Mouse (Mus musculus) neural tube, embryonic 11.5 days (tissue): ENCODE measurements at regions not wholly inside any gene's neighbourhood (a gene's known extent, or its start where the extent isn't known, plus 50 kb on each side); places are given as distances from the start of the nearest gene placed in this dataset.

Experiments used
- ATAC-seq: fragments of 200-750 bp; cut with Nextera tagmentation; 2 replicates; pipeline ENCODE4 v1.8.0; 2017; ENCODE audit warnings: moderate number of reproducible peaks, mild to moderate bottlenecking, moderate TSS enrichment, moderate library complexity; ENCODE audit not compliant: insufficient read depth, low FRiP score, low TSS enrichment
- DNase-seq: peaks from one replicate; pipeline ENCODE4 v3.0.0-alpha.2; 2015; ENCODE audit warnings: low spot score
- H3K27ac ChIP-seq: fragments of 300-500 bp; sonication (generic); 2 replicates; pipeline ENCODE4 v1.5.1; 2014; ENCODE audit warnings: low read depth, mild to moderate bottlenecking, low read length
- H3K27me3 ChIP-seq: fragments of 300-500 bp; sonication (generic); 2 replicates; pipeline ENCODE4 v1.6.1; 2014; ENCODE audit warnings: mild to moderate bottlenecking, low read length, mixed read lengths; ENCODE audit not compliant: control insufficient read depth, insufficient read depth
- H3K36me3 ChIP-seq: fragments of 300-500 bp; sonication (generic); 2 replicates; pipeline ENCODE4 v1.6.1; 2014; ENCODE audit warnings: mild to moderate bottlenecking, low read length, moderate library complexity, mixed read lengths; ENCODE audit not compliant: control insufficient read depth, insufficient read depth
- H3K4me1 ChIP-seq: fragments of 300-500 bp; sonication (generic); 2 replicates; pipeline ENCODE4 v1.6.1; 2014; ENCODE audit warnings: low read length, mixed read lengths; ENCODE audit not compliant: control insufficient read depth, insufficient read depth
- H3K4me2 ChIP-seq: fragments of 300-500 bp; sonication (generic); 2 replicates; pipeline ENCODE4 v1.6.1; 2014; ENCODE audit warnings: low read depth, mild to moderate bottlenecking, moderate library complexity
- H3K4me3 ChIP-seq: fragments of 300-500 bp; sonication (generic); 2 replicates; pipeline ENCODE4 v1.5.1; 2014; ENCODE audit warnings: low read depth, low read length
- H3K9ac ChIP-seq: fragments of 300-500 bp; sonication (generic); 2 replicates; pipeline ENCODE4 v1.6.1; 2014; ENCODE audit warnings: mild to moderate bottlenecking, low read length
- H3K9me3 ChIP-seq: fragments of 300-500 bp; sonication (generic); 2 replicates; pipeline ENCODE4 v1.6.1; 2016; ENCODE audit warnings: low read length; ENCODE audit not compliant: control insufficient read depth
- WGBS: fragments of 180-500 bp; shearing (Covaris S2); extraction: QIAGEN DNeasy Blood & Tissue Kit; methylation state at CpG from one replicate; pipeline ENCODE4 v1.1.7; 2014; 5-methylcytosine and 5-hydroxymethylcytosine counted together

DNA sequence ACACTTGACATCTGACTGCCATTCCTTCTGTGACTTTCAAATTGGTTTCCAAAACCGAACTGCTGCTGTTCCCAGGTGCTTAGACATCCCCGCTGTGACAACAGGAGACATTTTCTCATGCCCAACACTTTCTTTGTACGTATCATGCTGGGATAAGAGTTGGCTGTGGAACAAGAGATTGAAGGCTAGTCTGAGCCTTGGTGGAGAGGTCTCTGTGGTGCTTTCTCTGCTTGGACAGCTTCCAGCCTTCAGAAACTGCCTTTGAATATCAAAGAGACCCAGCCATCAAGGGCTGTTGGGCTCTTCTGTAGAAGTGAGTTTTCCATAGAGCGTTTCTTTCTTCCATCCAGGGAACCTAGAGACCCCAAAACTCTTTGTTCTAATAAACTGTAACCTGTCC lies 144.8 kb upstream of the Tmtc1 start:
- H3K36me3 ChIP-seq, result no peaks in the 10 kb centered on the region
- no peak overlapping the region for H3K9ac ChIP-seq
- H3K9me3 ChIP-seq, result no peaks in the 10 kb centered on the region
- H3K4me3 ChIP-seq, result no peak overlapping the region
- H3K4me2 ChIP-seq, result no peak overlapping the region
- no peak overlapping the region for H3K27ac ChIP-seq
- no peaks in the 10 kb centered on the region for H3K27me3 ChIP-seq
- WGBS, result 74% methylated on average over 4 of the region's 4 CpGs
- no peaks in the 10 kb centered on the region for H3K4me1 ChIP-seq
- ATAC-seq (no peak), DNase-seq (no peak)

DNA sequence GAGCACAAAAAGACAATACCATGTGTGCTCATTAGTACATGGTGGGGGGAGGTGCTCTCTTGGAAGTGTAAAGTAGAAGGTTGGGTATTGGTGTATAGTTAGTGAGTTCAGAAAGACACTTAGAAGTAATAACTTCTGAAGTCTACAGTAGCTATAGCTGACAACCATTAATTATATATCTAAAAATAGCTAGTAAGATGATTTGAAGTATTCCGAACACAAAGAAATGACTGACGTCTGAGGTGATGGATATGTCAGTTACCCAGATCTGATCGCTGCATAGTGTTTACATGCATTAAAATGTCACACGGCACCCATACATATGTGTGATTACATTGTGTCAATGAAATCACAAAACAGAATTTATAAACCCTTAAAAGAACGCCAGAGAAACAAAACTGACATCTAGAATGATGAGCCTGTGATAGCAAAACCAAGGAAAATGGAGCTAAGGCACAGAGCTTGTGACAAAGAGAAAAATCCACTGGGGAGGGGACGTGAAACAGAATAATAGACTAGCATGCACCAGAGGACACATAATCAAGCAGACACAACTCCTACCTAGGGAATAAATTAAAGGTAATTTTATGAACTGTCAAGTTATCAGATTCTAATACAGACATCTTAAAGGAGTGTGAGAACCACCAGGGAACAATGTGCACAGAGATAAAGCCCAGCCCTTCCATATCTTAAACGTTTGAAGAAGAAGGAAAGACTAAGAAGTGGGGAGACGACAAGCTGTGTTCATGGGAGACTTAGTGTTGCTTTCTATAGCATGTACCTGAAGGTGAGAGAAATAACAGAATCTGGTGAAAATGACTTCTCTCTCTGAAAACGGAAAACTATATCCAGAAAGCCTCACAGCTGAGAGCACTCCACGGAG lies 142.5 kb upstream of the Tmtc1 start:
- Histone ChIP-seq H3K9me3 (no peaks in the 10 kb centered on the region), H3K4me3 (no peak overlapping the region), H3K27me3 (no peaks in the 10 kb centered on the region), H3K27ac (no peak overlapping the region), H3K9ac (no peak overlapping the region), H3K4me1 (no peaks in the 10 kb centered on the region), H3K36me3 (no peaks in the 10 kb centered on the region), H3K4me2 (no peak overlapping the region)
- ATAC-seq, result no peak
- no peak for DNase-seq
- 82% methylated on average over 10 of the region's 10 CpGs for WGBS

DNA sequence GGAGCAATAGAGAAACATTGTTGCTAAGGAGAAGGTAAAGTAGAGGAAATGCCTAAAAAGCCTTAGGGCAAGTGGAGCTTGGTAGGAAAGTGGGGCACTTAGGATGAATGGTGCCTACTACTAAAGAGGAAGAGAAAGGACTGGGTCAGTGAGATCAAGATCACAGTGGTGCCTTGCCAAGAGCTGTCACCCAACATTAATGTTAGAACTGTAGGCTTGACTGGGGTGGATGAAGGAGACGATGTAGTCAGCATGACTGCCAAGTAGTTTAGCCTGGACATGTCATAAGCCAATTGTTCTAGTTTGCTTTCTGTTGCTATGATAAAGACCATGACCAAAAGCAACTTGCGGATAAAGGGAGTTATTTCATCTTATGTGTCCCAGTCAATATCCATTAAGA lies 139.9 kb upstream of the Tmtc1 start:
- no peak overlapping the region for H3K4me2 ChIP-seq
- H3K36me3 ChIP-seq, result no peaks in the 10 kb centered on the region
- no peaks in the 10 kb centered on the region for H3K27me3 ChIP-seq
- H3K4me3 ChIP-seq, result no peak overlapping the region
- H3K27ac ChIP-seq, result no peak overlapping the region
- no peak overlapping the region for H3K9ac ChIP-seq
- H3K9me3 ChIP-seq, result no peaks in the 10 kb centered on the region
- no peak for DNase-seq
- no peak for ATAC-seq
- H3K4me1 ChIP-seq, result no peaks in the 10 kb centered on the region
- 93% methylated on average over 2 of the region's 2 CpGs for WGBS

- H3K4me3 ChIP-seq, result no peak overlapping the region
- WGBS, result 85% methylated on average over 3 of the region's 3 CpGs
- no peaks in the 10 kb centered on the region for H3K36me3 ChIP-seq
- H3K4me1 ChIP-seq, result no peaks in the 10 kb centered on the region
- ATAC-seq, result no peak
- no peaks in the 10 kb centered on the region for H3K27me3 ChIP-seq
- DNase-seq, result no peak
- H3K27ac ChIP-seq, result no peak overlapping the region
- no peak overlapping the region for H3K9ac ChIP-seq
- H3K9me3 ChIP-seq, result no peaks in the 10 kb centered on the region
- no peak overlapping the region for H3K4me2 ChIP-seq
These were observed 134.1 kb upstream of the Tmtc1 start for GRCm38 (mm10) chr6:148578281-148578680.

DNA sequence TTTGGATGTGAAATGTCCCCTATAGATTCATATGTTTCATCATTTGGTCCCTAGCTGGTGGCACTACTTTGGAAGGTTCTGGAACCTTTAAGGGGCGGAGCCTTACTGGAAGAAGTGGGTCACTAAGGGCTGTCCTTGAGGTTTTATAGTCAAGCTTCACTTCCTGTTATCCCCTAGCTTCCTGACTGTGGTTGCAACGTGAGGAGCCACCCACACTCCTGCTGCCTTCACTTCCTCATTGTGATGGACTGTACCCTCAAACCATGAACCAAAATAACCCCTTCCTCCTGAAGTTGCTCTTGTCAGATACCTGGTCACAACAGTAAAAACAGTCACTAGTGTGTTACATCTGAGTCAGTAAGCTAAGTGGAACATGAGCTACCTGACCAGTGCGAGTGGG lies 133.5 kb upstream of the Tmtc1 start:
- no peak overlapping the region for H3K4me3 ChIP-seq
- WGBS, result 92% methylated on average over 3 of the region's 3 CpGs
- no peaks in the 10 kb centered on the region for H3K9me3 ChIP-seq
- no peak overlapping the region for H3K4me2 ChIP-seq
- no peaks in the 10 kb centered on the region for H3K27me3 ChIP-seq
- no peaks in the 10 kb centered on the region for H3K4me1 ChIP-seq
- H3K36me3 ChIP-seq, result no peaks in the 10 kb centered on the region
- H3K9ac ChIP-seq, result no peak overlapping the region
- H3K27ac ChIP-seq, result no peak overlapping the region
- ATAC-seq (no peak), DNase-seq (no peak)

DNA sequence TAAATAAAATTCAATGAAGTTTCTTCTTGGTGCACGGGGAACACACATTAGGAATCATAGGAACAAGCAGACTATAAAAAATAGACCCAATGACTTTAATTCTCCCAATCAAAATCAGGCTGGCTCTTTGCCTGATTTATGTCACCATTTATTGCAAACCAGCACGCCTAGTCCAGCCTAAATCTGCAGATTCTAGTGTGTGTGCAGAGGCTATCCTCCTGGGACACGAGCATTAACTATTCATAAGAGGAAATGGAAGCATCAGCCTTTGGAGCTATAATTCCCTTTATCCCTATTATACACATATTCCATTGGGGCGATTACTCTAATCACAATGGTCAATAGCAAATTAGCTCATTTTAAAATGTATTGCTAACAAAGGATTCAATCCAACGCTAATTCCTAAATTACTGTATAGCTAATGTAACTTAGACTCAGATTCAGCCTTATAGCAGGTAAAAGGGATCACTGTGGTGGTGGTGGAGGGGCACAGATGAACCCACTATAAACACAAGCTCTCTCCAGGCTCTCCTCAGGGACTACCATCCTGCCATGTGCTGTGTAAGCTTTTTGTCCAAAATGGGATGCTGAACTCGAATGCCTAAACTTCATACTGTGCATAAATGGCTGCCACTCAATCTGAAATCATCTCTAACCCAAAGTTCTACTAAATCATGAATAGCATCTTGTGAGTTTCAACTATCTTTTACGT lies 130.7 kb upstream of the Tmtc1 start:
- Histone ChIP-seq H3K27ac (no peak overlapping the region), H3K9me3 (no peaks in the 10 kb centered on the region), H3K4me1 (no peaks in the 10 kb centered on the region), H3K36me3 (no peaks in the 10 kb centered on the region), H3K27me3 (no peaks in the 10 kb centered on the region), H3K4me3 (no peak overlapping the region), H3K9ac (no peak overlapping the region), H3K4me2 (no peak overlapping the region)
- ATAC-seq (0 out of 2 replicates have a peak, but pooled peaks have one; percentile 25), DNase-seq (no peak)
- 80% methylated on average over 7 of the region's 7 CpGs for WGBS

GRCm38 (mm10) chr6:148572201-148572600 lies 128.0 kb upstream of the Tmtc1 start:
- no peak overlapping the region for H3K27ac ChIP-seq
- no peaks in the 10 kb centered on the region for H3K9me3 ChIP-seq
- no peak overlapping the region for H3K4me2 ChIP-seq
- ATAC-seq, result no peak
- 89% methylated on average over 5 of the region's 5 CpGs for WGBS
- DNase-seq, result no peak
- H3K4me1 ChIP-seq, result no peaks in the 10 kb centered on the region
- H3K36me3 ChIP-seq, result no peaks in the 10 kb centered on the region
- H3K27me3 ChIP-seq, result no peaks in the 10 kb centered on the region
- H3K9ac ChIP-seq, result no peak overlapping the region
- no peak overlapping the region for H3K4me3 ChIP-seq

DNA sequence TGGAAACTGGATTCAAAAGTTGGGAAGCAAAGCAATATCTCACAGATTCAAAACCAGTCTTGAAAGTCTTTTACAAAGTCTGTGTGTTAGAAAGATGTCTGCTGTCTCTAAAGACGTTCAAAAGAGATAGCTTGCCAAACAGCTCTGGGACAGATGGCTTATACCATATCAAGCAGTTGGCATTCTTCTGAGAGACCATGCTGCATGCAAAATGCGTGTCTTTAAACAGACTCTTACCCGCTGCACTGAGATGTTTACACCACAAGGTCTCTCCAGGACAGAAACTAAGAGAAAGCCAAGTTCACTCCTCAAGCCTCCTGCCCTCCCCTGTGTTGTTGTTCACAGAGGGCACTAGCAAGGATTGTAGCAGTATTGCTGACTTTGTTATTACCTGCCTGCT lies 127.5 kb upstream of the Tmtc1 start:
- no peaks in the 10 kb centered on the region for H3K36me3 ChIP-seq
- no peak for ATAC-seq

DNA sequence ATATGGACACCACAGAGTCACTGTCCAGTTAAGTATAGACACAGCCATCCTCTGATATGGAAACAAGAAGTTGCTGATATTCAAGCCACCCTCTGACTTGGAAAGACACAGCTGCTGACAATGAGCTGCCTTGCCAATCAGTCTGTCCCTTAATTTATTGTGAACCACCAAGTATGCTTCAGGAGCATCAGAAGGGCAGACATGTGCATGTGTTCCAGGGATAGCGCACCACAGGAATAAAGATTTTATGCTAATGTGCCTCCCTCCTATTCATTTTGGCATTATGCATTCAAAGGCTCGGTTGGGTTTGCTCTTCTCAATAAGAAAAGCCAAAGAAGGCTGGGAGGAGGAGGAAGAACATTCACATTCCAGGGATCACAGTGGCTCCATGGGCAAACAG lies 120.0 kb upstream of the Tmtc1 start:
- Histone ChIP-seq H3K4me3 (no peak overlapping the region), H3K27me3 (no peaks in the 10 kb centered on the region), H3K4me2 (no peak overlapping the region), H3K27ac (no peak overlapping the region), H3K9ac (no peak overlapping the region), H3K36me3 (no peaks in the 10 kb centered on the region), H3K4me1 (no peaks in the 10 kb centered on the region), H3K9me3 (no peaks in the 10 kb centered on the region)
- 60% methylated on average over 2 of the region's 2 CpGs for WGBS
- no peak for DNase-seq
- no peak for ATAC-seq

More for the DNA sequence above, 127.5 kb upstream of the Tmtc1 start:
- Histone ChIP-seq H3K4me3 (no peak overlapping the region), H3K9ac (no peak overlapping the region), H3K27ac (no peak overlapping the region), H3K4me2 (no peak overlapping the region), H3K9me3 (no peaks in the 10 kb centered on the region), H3K27me3 (no peaks in the 10 kb centered on the region), H3K4me1 (no peaks in the 10 kb centered on the region)
- WGBS, result 84% methylated on average over 3 of the region's 3 CpGs
- no peak for DNase-seq
